Mouse (Mus musculus): ENCODE measurements at regions not wholly inside any gene's neighbourhood (a gene's known extent, or its start where the extent isn't known, plus 50 kb on each side); places are given as distances from the start of the nearest gene placed in this dataset.

DNA sequence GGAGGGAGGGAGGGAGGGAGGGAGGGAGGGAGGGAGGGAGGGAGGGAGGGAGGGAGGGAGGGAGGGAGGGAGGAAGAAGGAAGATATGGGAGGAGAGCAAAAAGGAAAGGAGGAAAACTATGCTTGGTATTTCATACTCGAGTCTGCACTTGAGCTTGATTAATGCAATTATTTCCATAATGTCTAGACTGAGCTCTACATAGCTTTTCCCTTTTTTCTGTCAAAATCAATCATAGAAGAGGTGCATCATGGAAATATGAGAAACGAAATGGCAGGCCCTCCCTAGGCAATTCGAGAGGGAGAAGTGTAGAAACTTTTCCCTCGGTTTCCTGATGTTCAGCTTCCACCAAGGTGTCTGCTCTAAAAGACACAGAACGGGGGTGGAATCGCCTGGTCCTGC lies 417.6 kb downstream of the Plk2 start:
- no peak for DNase-seq

DNA sequence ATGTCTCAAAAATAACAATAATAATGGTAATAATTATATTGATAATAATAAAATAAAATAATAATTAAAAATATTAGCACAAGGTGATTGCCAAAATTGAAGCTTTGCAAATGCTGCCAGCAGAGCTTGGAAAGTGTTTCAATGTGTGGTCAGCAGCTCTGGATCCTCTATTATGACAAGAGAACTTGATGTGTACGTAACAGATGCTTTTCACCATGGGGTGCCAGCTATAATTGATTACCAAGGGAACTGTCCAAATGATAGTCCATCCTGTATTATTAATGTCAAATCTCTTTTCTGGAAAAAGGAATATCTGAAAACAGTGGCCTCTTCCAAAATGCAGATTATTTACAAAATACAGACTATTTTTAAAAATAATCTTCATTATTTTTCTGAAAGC lies 419.2 kb downstream of the Plk2 start:
- peak; percentile 26 to 36 for DNase-seq

DNA sequence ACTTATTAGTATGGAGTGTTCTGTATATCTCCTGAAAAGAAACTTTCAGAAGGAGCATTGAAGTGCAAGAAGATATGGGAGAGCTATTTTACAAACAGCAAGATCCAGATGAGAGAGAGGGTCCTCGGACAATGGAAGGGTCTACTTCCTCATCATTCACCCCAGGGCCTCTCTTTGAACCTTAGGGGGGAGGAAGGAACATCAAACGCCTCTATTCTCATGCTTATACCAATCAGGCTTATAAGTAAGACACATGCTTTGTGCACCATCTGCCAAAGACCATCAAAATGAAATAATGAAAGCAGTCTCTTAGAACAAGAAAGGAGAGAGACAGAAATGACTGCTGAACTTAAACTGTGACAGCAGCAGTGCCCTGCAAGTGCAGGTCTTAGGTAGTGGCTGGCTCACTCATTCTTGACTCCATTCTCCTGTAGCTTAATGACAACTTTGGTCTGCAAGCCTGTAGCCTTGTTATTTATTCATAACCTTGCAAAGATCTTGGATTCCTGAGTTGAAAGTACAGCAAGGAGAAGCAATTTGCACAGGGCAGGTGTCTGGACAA lies 424.5 kb downstream of the Plk2 start:
- DNase-seq: no peak

DNA sequence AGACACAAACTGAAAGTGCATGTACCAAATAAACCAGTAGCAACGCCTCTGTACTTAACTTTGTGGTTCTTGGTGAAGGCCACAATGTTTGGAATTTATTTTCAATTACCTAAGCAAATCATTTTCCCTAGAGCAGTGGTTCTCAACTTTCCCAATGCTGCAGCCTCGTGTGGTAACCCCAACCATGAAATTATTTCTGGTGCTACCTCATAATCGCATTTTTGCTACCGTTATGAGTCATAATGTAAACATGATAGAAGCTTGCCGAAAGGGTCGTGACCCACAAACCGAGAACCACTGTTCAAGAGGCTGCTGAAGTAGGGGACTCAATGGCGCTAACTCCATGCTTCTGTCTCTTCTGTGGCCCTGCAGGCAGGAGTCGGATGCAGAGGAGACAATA lies 429.9 kb upstream of the Actbl2 start:
- no peak for DNase-seq

DNA sequence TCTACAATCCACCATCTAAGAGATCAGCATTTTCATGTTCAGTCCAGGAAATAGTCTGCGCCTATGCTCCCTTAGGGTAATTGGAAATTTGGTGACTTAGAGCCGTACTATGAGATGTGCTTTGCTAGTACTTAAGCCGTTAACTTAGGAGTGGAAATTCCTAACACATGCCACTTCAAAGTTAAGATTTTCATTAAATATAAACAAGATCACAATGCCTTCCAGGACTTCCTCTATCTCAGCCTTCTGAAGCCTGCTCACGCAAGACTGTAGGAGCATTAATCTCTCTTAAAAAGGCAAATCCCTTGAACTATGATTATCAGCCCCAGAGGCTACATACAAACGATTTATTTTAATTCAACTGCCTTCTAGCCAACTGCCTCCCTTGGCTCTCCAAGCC lies 422.4 kb upstream of the Actbl2 start:
- DNase-seq: no peak

DNA sequence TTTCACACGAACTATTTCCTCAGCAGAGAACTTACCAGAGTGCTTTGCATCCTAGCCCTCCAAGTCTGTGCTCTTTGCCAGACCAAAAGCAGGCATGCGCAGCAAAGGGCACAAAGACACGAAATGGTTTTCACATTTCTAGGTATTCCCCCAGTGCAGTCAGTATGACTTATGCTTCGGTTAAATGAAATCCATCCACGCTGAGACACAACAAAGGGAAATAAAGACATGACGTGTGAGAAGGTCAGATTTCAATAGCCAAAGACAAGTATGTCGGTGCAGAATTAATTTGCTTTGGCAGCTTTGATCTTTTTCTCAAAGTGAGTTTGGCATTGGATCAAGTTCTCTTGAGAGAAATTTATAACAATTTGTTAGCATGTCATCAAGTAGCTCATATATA lies 417.9 kb upstream of the Actbl2 start:
- DNase-seq: no peak

DNA sequence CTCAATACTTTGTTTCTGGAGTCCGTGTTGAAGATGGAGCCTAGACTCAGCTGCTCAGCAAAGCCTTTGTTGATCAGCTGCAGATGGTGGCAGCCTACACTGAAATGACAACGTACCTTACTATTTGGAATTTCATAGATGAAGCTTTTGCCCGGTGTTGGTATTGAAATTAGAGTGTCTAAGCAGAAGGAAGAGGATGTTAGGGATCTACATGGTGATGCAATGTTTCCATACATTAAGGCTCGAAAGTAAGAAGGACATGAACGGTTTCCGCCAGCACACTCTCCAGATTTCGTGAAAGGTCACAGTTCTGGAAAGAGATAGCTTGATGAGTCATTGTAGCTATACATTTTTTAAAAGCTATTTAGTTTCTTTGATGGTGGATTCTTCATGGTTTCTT lies 412.9 kb upstream of the Actbl2 start:
- no peak for DNase-seq

DNA sequence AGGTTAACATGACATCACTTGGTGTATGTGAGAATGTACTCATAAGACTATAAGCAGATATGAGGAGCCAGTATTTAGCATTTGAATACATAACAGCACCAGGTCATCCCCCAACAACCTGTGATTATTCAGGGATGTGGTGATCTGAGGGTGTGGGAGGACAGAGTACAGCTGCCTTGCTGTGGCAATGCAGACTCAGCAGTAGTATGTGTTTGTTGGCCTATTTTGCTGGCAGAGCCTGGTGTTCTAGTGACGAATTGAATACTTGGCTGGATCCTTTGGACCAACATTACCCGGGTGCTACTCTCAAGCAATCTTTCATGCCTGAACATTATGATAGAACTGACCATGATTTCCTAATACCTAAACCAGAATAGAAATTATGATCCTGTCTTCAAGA lies 409.1 kb upstream of the Actbl2 start:
- DNase-seq: no peak

DNA sequence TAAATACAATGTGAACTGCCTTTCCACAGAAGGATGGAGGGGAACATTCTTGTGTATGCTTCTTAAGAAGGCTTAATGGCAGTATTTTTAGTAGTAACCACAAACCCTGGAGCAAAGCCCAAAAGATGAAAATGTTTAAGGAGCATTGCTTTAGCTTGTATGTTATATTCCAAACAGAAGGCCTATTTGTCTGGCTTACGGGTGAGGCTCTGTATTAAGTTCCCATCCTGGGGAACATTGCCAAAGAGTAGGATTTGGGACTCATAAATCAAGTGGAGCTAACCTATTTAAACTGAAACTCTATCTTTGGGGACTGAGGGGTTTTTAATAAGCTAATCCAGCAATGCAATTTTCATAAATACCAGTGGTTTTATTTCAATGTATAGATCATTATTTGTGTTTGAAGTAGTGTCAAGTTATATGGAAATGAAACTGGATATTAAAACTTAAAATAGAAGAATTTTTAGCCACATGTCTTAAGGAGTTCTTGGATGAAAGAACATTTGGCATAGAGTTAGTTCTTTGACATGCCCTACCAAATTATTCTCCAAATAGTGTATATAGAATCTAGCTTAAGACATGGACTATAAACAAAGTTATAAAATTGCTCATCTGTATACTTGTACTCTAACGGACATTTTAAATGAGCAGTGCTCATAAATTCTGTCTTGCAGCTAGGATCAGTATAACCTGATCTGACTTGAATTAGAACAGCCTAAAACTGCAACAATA lies 401.7 kb upstream of the Actbl2 start:
- no peak for DNase-seq

DNA sequence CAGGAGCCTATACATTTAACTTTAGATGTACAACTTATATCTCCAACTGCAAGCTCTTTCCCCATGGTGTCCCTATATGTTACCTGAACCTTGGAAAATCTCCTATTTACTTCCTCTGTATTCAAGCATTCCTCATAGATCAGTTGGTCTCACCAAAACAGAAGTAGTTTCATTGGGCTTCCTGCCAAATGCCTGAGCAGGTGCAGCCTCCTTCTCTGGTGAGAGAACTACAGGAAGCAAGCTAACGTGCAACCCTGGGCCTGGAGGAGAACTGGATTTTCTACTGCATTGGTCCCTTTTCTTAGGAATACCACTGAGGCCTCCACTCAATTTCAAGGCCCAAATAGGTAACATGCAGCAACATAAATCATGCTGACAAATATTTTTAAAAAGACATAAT lies 400.6 kb upstream of the Actbl2 start:
- no peak for DNase-seq

DNA sequence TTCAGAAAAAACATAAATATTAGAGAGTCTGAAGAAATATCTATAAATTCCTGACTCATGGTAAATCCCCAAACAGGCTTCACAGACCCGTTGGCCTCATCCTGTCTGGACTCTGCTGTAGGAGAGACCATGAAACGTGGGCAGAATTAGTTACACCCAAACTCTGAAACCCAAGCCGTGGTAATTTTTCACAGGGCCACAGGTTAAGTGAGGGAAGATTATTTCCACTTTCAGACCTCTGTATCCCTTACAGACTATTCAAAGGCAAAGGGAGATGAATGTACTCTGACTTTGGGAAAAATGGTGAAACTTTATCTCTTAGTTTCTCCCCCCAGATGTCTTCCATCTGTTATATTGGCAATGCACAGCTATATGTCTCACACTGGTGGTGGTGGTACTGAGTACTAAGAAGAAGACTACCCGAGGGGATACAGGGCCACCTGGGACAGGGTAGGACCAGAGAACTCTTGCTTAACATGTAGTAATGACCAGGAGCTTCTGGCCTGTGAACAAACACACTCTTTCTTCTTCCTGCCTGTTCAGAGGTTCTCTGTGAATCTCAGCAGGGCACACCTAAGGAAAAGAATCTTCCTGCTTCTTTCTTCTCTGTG lies 388.8 kb upstream of the Actbl2 start:
- DNase-seq: no peak

DNA sequence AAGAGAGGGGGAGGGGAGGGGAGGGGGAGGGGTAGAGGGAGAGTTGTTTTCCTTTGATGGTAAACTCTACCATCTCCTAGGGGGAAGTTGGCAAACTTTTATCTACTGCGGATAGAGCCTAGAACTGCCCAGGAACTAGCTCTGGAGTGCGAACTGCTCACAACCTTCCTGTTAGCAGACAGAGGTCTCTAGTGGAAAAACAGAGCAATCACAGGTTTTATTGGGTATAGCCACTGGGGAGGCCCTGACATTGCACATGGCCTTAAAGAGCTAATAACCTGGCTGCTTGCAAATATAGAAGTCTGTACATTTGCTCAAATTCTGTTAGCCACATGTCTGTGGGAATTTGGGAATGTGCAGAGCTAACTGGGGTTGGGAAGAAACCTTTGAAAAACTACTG lies 388.1 kb upstream of the Actbl2 start:
- DNase-seq: no peak

DNA sequence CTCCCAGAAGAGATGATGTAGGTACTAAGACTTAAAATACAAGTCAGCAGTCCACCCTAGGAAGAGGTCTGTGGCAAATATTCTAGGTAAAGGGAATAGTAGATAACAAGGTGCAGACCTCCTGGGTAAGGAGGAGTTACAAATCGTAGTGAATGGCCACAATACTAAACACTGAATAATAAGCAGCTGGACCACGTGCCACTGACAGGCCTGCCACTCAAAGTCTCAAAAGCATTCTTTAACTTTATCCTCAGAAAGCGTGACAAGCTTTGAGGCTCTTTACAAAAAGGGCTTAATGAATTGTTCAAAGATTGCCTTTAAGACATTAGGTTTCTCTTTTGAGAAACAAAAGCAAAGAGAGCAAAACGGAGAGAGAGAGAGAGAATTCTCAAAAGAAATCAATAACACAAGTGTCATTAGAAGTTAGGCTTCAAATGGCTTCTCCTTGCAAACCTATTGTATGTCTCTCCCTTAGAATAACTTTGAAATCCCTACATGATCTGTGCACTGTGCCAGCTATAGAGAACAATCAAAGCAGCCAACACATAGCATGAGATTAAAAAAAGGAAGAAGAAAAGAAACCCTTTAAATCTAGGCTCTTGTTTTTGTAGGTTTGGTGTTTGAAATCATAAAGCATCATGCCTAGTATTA lies 383.6 kb upstream of the Actbl2 start:
- DNase-seq: no peak

DNA sequence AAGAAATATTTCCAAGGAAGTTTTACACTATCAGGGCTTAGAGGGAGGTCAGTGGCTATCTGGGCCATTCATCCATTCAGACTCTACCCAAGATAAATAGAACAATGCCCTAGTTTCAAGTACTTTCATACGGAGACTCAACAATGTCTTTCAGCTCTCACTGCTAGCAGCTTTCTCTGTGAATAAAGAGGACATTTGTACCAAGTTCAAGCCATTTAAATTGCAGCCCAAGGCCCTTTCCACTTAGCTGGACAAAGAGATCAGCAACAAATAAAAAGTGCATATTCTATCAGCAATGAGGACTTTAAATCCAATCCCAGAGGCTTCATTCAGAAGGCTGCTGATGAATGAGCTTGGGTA lies 383.1 kb upstream of the Actbl2 start:
- DNase-seq: no peak

DNA sequence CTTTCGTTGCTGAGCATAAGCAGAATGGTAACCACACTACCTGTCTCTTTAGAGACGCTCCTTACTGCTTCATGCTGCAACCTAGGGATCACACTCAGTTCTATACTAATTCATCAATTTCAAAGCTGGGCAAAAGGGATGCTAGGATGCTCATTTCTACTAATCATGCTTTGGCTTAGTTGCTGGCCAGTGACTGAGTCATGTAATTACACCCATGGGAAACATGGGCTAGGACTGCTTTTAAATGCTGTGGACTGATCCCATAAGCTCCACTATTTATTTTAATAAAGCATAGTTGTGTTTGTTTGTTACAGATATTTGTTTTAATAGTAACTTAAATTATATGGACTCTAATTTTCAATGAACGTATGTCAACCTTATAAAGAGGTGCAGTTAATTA lies 373.2 kb upstream of the Actbl2 start:
- no peak for DNase-seq

DNA sequence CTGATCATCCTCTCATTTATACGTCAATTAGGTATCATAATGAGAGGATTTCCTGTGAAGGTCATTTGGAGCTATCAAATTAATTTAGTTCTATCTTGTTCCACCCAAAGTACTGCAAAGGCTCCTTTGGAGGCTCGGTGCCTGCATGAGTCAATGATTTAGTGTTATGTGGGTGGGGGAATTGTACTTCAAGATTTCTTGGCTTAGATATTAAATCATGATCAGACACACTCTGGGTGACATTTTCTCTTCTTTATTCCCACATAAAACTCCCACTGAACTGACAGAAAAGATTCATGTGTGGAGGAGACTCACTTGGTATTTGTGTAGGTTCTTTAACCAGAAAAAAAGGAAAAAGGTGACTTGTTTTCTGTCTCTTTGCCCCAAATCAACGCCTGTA lies 372.6 kb upstream of the Actbl2 start:
- DNase-seq: no peak

DNA sequence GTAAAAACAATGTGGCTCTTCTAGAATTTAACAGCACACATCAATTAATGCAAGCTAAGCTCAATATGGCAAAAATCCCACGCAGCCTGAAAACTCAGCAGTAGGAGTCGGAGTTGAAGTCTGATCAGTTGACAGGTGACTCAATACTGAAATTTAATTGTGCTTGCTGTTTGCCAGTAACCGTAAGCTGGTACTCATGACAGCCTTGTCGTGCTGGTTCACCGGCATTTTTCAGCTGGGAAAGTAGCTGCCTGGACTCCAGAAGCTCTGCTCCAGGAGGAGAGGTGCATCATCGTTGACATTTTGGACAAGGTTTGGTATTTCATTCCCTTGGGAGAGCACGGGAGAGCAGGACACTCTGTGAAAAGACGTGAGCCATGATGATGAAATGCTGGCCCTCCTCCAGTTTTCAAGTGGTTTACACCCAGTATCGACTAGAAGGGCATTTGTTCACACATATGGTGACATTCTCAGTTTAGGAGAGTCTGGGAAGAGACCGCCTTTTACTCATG lies 372.1 kb upstream of the Actbl2 start:
- no peak for DNase-seq

DNA sequence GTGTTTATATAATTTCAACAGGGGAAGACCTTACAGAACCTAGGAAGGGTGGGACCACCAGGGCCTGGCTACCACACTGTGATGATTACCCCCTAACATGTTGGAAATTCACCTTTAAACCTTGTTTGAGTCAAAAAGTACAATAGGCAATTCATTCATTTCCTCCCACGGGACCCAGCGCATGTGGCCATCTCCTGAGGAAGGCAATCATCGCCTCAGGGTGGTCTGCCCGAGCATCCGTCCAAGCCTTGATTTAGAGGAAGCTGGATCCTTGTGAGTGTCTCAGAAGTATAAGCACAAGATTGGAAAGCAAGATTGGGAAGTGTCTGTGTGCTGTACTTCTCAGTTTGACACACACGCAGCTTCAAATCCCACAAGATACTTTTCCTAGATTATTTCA lies 360.9 kb upstream of the Actbl2 start:
- DNase-seq: no peak

DNA sequence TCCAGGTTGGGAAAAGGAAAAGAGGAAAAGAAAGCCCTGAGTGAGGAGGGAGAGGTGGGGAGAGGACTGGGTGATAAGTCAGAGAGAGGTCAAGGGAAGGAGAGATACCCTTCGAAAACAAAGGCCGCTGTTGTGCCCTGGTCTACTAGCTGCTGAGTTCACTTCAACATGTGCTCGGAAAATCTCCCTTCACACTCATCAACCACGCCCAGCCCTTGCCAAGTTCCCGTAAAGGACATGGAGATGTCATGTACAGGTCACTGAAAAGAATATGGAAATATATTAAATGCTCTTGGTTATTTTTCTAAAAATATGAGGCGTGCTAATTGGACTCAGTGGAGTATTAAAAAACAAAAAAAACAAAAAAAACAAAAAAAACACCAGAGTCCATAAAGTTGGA lies 359.5 kb upstream of the Actbl2 start:
- no peak for DNase-seq

DNA sequence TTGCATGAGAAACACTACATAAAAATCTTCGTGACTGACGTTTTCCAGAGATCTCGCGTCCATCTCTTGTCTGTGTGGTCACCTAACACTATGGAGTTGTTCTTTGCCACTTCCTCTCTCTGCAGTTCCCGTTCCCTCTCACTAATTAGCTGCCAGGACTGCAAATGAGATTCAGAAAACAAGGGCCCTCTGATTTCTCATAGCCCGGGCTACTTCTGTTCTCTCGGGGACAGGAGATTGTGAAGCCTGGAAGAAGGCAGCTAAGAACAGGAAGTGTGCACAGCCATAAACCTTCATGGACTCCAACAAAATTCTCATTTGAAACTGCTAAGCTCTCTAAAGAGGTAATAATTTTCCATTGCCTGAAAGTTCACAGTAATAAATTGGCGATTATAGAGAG lies 358.9 kb upstream of the Actbl2 start:
- no peak for DNase-seq

DNA sequence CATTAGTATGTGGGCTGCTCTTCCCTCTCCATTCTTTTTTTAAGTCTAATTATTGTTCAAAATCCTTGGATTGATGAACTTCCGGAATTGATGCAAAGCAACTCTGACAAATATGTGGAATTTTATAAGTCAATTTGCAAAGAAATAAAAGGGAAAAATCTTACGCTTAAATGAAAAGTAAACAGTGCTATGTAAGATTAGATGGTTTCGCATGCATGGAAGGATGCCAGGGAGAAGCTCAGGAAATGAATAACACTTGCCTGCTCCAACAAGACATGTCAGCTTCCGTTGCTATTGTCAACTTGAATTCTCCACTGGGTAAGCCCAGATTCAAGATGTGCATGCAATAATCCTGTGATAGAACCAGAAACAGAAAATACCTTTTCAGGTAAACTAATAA lies 357.2 kb upstream of the Actbl2 start:
- no peak for DNase-seq

DNA sequence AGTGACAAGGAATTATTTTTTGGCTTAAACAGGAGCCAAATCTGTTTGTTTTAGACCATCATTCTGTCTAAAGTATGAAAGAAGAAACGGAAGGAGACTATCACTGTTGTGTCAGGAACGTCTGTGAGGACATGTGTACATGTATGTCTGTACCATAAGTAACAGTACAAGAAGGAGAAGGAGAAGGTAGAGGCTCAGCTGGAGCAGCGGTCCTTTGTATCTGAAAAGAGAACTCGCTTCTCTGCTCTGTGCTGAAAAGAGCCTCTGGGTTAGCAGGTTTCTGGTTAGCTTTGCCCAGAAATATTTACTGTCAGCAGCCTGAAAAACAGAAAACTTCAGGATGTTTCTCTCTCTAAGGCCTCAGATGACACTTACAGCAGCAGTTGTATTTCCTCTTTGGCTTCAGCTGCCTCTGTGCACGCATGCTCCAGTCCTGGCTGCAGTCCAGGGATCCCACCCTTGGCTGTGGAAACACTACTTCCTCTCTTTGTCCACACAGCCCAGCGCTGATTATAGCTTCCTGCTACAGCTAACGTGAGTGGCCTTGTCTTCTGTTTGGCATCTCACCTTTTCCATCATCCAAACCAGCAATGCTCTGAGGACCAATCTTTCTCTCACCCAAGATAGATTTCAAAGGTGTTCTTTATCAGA lies 351.7 kb upstream of the Actbl2 start:
- DNase-seq: no peak

DNA sequence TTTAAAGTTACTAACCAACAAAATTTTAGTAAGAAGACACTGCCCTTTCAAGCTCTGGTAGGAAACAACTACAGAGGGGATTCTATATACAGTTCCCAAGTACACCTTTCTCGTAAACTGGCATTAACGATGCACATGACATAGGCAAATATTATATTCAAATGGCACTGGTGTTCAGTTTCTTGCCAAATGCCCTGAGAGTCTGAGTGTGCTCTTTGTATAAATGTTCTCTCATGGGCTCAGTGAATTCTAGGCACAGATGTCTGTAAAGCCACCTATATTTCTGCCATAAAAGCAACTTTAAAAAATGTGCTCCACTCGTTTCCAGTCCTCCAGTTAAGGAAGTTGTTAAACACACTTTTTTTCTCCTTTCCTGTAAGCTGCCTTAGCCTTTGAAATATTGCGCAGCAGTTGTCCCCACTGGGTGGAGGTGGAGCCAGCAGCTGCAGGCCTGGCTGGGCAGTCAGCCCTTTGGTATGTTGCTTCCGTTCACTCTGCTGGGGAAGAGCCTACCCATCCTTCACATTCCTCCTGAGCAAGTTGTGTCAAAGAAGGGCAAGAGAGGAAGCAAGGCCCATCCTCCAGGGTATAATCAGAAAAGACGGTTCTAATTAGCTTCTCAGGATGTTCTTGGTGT lies 347.4 kb upstream of the Actbl2 start:
- no peak for DNase-seq
